Mouse (Mus musculus): ENCODE results near the gene Ddx42. TPM values are rescaled to one million over a fixed set of nuclear protein-coding genes. Genes with fewer than 3 reads are reported as not detected.
"Not testable (repeated sequence)": the region's sequence is repeated elsewhere in the genome, so short reads cannot be mapped to it uniquely, and the experiment has no call there.

Ddx42 gene
- polyA plus RNA-seq, 1 experiment from 2014 or later: 103 TPM

DNA sequence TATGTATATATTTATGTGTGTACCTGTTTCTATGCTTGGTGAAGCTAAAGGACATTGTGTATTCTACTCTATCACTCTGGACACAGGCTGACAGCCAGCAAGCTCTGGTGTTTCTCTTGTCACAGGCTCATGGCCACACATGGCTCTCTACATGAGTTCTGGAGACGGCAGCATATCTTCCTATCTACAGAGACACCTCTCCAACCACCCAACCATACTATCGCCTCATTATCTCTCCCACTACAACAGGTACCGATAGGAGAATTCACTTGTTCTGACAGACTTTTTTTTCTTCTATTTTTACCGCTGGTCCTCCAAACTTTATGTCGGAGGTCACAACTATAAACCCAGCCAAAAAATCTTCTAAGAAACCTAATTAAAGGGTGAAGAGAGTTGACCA, 24.5 kb upstream of the Ddx42 start:
- Histone ChIP-seq H3K27me3 (no peaks in the 10 kb centered on the region), H3K36me3 (peaks cover 10% of the 10 kb centered on the region; the same call in 1 of the 2 replicates), H3K4me1 (peaks cover 13% of the 10 kb centered on the region), H3K4me2 (replicated peaks) (peak overlapping the region; percentile 66; the same call in 1 of the 2 replicates), H3K9me3 (no peaks in the 10 kb centered on the region), H3K9ac (replicated peaks) (no peak overlapping the region), H3K27ac (replicated peaks) (no peak overlapping the region), H3K4me3 (peak overlapping the region; percentile 79)
- WGBS: 89% methylated on average over 5 of the region's 5 CpGs
- ATAC-seq (replicated peaks): no peak

DNA sequence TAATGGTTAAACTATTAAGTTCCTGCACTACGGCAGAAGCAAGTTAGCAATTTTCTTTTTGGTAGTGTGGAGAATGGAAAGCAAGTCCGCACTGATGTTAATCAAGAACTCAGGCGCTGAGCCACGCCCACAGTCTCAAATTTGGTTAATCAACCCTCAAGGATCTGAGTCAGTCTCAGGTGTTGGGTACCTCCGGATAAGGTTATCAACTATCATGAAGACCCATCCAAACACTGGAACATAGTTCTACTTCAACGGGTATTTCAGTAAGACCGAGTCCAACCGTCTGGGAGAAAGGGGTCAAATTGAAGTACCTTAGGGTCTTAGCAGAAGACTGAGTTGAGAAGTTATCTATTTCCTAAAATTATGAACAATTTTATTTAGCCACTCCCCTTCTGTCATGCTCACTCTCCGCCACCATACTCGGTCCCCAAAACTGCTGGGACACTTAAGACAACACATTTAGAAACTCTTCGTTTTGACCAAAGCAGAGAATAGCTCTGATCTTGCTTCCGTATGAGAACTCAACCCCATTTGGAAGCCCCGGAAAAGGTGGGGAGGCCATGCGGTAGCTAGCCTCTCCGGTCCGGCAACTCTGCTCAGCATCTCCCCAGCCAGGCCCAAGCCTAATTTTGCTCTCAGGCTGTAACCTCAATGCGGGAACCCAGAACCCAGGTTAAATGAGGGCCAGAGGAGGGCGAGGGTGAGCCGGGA, 23.9 kb upstream of the Ddx42 start:
- 9% methylated on average over 19 of the region's 19 CpGs for WGBS
- Histone ChIP-seq H3K4me1 (peaks cover 13% of the 10 kb centered on the region), H3K4me2 (replicated peaks) (peak overlapping the region; percentile 66), H3K27me3 (no peaks in the 10 kb centered on the region), H3K9me3 (no peaks in the 10 kb centered on the region), H3K4me3 (peak overlapping the region; percentile 79), H3K27ac (replicated peaks) (peak overlapping the region; percentile 89), H3K9ac (replicated peaks) (peak overlapping the region; percentile 84), H3K36me3 (peaks cover 16% of the 10 kb centered on the region)
- ATAC-seq (replicated peaks): peak; percentile 36; the same call in 1 of the 2 replicates

GRCm38 (mm10) chr11:106193371-106194154, 23.2 kb upstream of the Ddx42 start:
- Histone ChIP-seq H3K4me3 (peak overlapping the region; percentile 79), H3K9me3 (no peaks in the 10 kb centered on the region), H3K27me3 (no peaks in the 10 kb centered on the region), H3K9ac (replicated peaks) (peak overlapping the region; percentile 84), H3K4me1 (peaks cover 13% of the 10 kb centered on the region), H3K27ac (replicated peaks) (peak overlapping the region; percentile 89), H3K4me2 (replicated peaks) (peak overlapping the region; percentile 66), H3K36me3 (peaks cover 23% of the 10 kb centered on the region)
- WGBS: under 1% methylated on average over 44 of the region's 44 CpGs
- peak; percentile 97 for ATAC-seq (replicated peaks)

DNA sequence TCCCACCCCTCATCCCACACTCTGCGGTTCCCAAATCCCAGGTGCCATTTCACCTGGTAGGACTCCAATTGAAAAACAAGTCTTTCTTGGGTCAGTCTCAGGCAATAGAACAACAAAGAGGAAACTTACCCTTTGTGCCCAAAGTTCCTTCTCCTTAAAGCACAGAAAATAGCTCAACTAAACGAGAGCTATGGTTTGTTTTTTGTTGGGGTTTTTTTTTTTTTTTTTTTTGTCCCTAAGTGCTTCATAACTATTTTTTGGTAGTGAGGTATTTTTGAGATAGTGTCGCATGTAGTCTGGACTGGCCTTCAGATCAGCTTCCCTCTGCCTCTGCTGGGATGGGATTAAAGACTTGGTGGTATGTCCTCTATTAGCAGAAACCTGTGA, 22.6 kb upstream of the Ddx42 start:
- H3K27ac ChIP-seq (replicated peaks): peak overlapping the region; percentile 89
- H3K36me3 ChIP-seq: peaks cover 28% of the 10 kb centered on the region
- H3K4me1 ChIP-seq: peaks cover 13% of the 10 kb centered on the region
- ATAC-seq (replicated peaks): no peak
- peak overlapping the region; percentile 79 for H3K4me3 ChIP-seq
- 45% methylated on average over 3 of the region's 3 CpGs for WGBS
- H3K9ac ChIP-seq (replicated peaks): peak overlapping the region; percentile 66
- H3K9me3 ChIP-seq: no peaks in the 10 kb centered on the region
- peak overlapping the region; percentile 57 for H3K4me2 ChIP-seq (replicated peaks)
- no peaks in the 10 kb centered on the region for H3K27me3 ChIP-seq

GRCm38 (mm10) chr11:106194891-106195290, 21.8 kb upstream of the Ddx42 start:
- Histone ChIP-seq H3K9ac (replicated peaks) (no peak overlapping the region), H3K4me2 (replicated peaks) (no peak overlapping the region), H3K27me3 (no peaks in the 10 kb centered on the region), H3K4me1 (peaks cover 13% of the 10 kb centered on the region), H3K27ac (replicated peaks) (no peak overlapping the region), H3K36me3 (peaks cover 30% of the 10 kb centered on the region), H3K4me3 (no peak overlapping the region), H3K9me3 (no peaks in the 10 kb centered on the region)
- no peak for ATAC-seq (replicated peaks)
- WGBS: 93% methylated on average over 7 of the region's 7 CpGs

DNA sequence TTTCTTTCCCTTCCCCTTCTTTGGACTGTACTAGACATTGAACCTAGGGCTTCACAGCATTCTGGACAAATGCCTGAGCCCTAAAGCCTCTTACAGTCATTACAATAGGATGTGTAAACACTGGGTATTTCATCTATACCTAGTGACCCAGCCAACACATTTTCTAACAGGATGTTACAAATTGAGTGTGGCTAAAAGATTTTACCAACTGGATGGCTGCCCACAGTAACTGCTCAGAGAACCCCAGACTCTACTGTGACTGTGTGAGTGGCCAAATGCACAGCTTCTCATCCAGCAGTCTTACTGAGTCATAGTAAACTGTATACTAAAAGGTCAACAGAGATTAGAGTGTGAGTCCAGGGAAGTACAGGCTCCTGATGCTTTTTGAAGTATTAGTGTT, 21.4 kb upstream of the Ddx42 start:
- H3K4me2 ChIP-seq (replicated peaks): no peak overlapping the region
- peaks cover 34% of the 10 kb centered on the region for H3K36me3 ChIP-seq
- no peak overlapping the region for H3K9ac ChIP-seq (replicated peaks)
- H3K4me3 ChIP-seq: no peak overlapping the region
- no peaks in the 10 kb centered on the region for H3K27me3 ChIP-seq
- no peaks in the 10 kb centered on the region for H3K9me3 ChIP-seq
- no peak for ATAC-seq (replicated peaks)
- H3K4me1 ChIP-seq: peaks cover 13% of the 10 kb centered on the region
- no peak overlapping the region for H3K27ac ChIP-seq (replicated peaks)

DNA sequence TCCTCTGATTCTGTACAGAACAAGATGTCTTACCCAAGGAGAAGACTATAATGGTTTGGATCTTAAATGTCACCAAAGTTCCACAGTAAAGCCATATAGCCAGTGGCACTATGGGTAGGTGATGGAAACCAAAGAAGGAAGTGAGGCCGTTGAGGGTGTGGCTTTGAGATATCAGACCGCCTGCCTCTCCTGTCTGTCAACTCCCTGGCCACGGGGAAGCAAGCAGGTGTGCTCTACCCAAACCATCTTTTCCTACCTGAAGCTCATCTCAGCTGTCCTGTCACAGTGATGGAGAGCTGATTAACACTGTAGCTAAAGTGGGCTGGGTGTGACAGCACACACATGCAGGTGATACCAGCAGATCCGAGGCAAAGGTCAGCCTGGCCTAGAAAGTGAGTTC, 18.4 kb upstream of the Ddx42 start:
- Histone ChIP-seq H3K27me3 (no peaks in the 10 kb centered on the region), H3K27ac (replicated peaks) (no peak overlapping the region), H3K9ac (replicated peaks) (no peak overlapping the region), H3K4me3 (no peak overlapping the region), H3K9me3 (no peaks in the 10 kb centered on the region), H3K4me1 (peaks cover 4% of the 10 kb centered on the region), H3K4me2 (replicated peaks) (no peak overlapping the region), H3K36me3 (peaks cover 61% of the 10 kb centered on the region)
- no peak for ATAC-seq (replicated peaks)
- 92% methylated on average over 4 of the region's 4 CpGs for WGBS

GRCm38 (mm10) chr11:106199997-106200396, 16.7 kb upstream of the Ddx42 start:
- H3K27ac ChIP-seq (replicated peaks); H3K4me1 ChIP-seq; H3K9ac ChIP-seq (replicated peaks); H3K4me2 ChIP-seq (replicated peaks); ATAC-seq (replicated peaks); H3K27me3 ChIP-seq; H3K4me3 ChIP-seq; H3K9me3 ChIP-seq: not testable (repeated sequence)
- 97% methylated on average over 7 of the region's 7 CpGs for WGBS
- peaks cover 76% of the 10 kb centered on the region for H3K36me3 ChIP-seq

- no peaks in the 10 kb centered on the region for H3K4me1 ChIP-seq
- no peak overlapping the region for H3K4me3 ChIP-seq
- H3K27ac ChIP-seq (replicated peaks): no peak overlapping the region
- H3K9ac ChIP-seq (replicated peaks): no peak overlapping the region
- WGBS: 83% methylated on average over 6 of the region's 6 CpGs
- ATAC-seq (replicated peaks): no peak
- no peaks in the 10 kb centered on the region for H3K27me3 ChIP-seq
- no peaks in the 10 kb centered on the region for H3K9me3 ChIP-seq
- peaks cover 83% of the 10 kb centered on the region for H3K36me3 ChIP-seq
- H3K4me2 ChIP-seq (replicated peaks): no peak overlapping the region
These were observed 16.0 kb upstream of the Ddx42 start for GRCm38 (mm10) chr11:106200756-106201155.

- no peaks in the 10 kb centered on the region for H3K9me3 ChIP-seq
- no peak overlapping the region for H3K9ac ChIP-seq (replicated peaks)
- no peaks in the 10 kb centered on the region for H3K4me1 ChIP-seq
- H3K36me3 ChIP-seq: peaks cover 86% of the 10 kb centered on the region
- H3K27me3 ChIP-seq: no peaks in the 10 kb centered on the region
- no peak overlapping the region for H3K27ac ChIP-seq (replicated peaks)
- no peak overlapping the region for H3K4me3 ChIP-seq
- no peak for ATAC-seq (replicated peaks)
- H3K4me2 ChIP-seq (replicated peaks): no peak overlapping the region
- WGBS: 94% methylated on average over 19 of the region's 19 CpGs
These were observed 15.2 kb upstream of the Ddx42 start for GRCm38 (mm10) chr11:106201337-106202122.

DNA sequence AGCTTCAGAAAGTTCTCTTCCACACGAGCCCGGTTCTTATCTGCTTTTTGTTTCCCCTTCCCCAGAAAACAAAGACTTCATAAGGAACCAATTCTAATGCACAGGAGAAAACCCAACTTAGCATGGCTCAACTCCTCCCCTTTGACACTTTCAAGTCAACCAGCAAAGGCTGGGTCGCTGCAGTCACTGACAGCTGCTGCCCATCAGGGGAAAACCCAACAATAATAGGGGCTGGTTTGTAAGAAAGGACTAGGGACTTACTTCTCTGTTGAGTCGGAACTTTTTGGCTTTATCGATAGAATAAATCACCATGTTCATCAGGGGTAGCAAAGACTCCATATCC, 14.6 kb upstream of the Ddx42 start, which contains the start of gene Strada:
Strada (minus strand) TSS at position 46 of the 343 bp plus-strand sequence.
- ATAC-seq (replicated peaks): no peak
- Histone ChIP-seq H3K9ac (replicated peaks) (no peak within 1 kb of the TSS), H3K27me3 (no peaks in the 10 kb centered on the region), H3K4me3 (no peak within 1 kb of the TSS), H3K27ac (replicated peaks) (no peak within 1 kb of the TSS), H3K36me3 (peaks cover 89% of the 10 kb centered on the region), H3K4me2 (replicated peaks) (no peak within 1 kb of the TSS), H3K9me3 (no peaks in the 10 kb centered on the region), H3K4me1 (no peaks in the 10 kb centered on the region)
- 90% methylated on average over 5 of the region's 5 CpGs for WGBS

- 94% methylated on average over 8 of the region's 8 CpGs for WGBS
- H3K27me3 ChIP-seq: no peaks in the 10 kb centered on the region
- no peak overlapping the region for H3K4me2 ChIP-seq (replicated peaks)
- no peaks in the 10 kb centered on the region for H3K9me3 ChIP-seq
- H3K4me1 ChIP-seq: peaks cover 19% of the 10 kb centered on the region
- no peak overlapping the region for H3K4me3 ChIP-seq
- no peak overlapping the region for H3K9ac ChIP-seq (replicated peaks)
- ATAC-seq (replicated peaks): no peak
- H3K27ac ChIP-seq (replicated peaks): no peak overlapping the region
- peaks cover 47% of the 10 kb centered on the region for H3K36me3 ChIP-seq
These were observed 4.0 kb upstream of the Ddx42 start for GRCm38 (mm10) chr11:106212771-106213170.
